Mouse (Mus musculus): ENCODE results near the gene Kif19a. TPM values are rescaled to one million over a fixed set of nuclear protein-coding genes. Genes with fewer than 3 reads are reported as not detected.
A peak's percentile ranks its signal among the peaks of the same experiment; 100 is the strongest.

Kif19a gene
- total RNA-seq, 2 experiments from 2014 or later, result 0.42 to 1.3 TPM

- no peak for DNase-seq
Observed at GRCm38 (mm10) chr11:114807686-114808427, 42.7 kb downstream of the Kif19a start.

- DNase-seq, result no peak
Observed at GRCm38 (mm10) chr11:114809371-114809770, 44.2 kb downstream of the Kif19a start.

GRCm38 (mm10) chr11:114810344-114810743 lies 45.2 kb downstream of the Kif19a start:
- no peak for DNase-seq

GRCm38 (mm10) chr11:114812731-114813240 lies 47.6 kb downstream of the Kif19a start:
- DNase-seq, result peak; percentile 84 to 96

- DNase-seq, result no peak
Observed at GRCm38 (mm10) chr11:114814873-114815592, 49.8 kb downstream of the Kif19a start.

- no peak for DNase-seq
Observed at GRCm38 (mm10) chr11:114816934-114817333, 51.7 kb downstream of the Kif19a start.

- peak; percentile 23 to 61 for DNase-seq
Observed at GRCm38 (mm10) chr11:114818185-114818584, 53.0 kb downstream of the Kif19a start.

GRCm38 (mm10) chr11:114819110-114819509 lies 53.9 kb downstream of the Kif19a start:
- no peak for DNase-seq

GRCm38 (mm10) chr11:114820444-114820843 lies 55.3 kb downstream of the Kif19a start:
- DNase-seq, result no peak

GRCm38 (mm10) chr11:114821325-114821724 lies 56.1 kb downstream of the Kif19a start:
- peak in 1 of 2 experiments; percentile 47 for DNase-seq

GRCm38 (mm10) chr11:114822727-114823126 lies 57.5 kb downstream of the Kif19a start:
- peak; percentile 38 to 57 for DNase-seq

GRCm38 (mm10) chr11:114823199-114823725 lies 58.1 kb downstream of the Kif19a start:
- no peak for DNase-seq

- peak in 1 of 2 experiments; percentile 47 for DNase-seq
Observed at GRCm38 (mm10) chr11:114826686-114827085, 61.5 kb downstream of the Kif19a start.

GRCm38 (mm10) chr11:114829499-114830432 lies 64.6 kb downstream of the Kif19a start:
- peak; percentile 52 to 70 for DNase-seq

- DNase-seq, result no peak
Observed at GRCm38 (mm10) chr11:114830433-114830773, 65.2 kb downstream of the Kif19a start.

- no peak for DNase-seq
Observed at GRCm38 (mm10) chr11:114833166-114833565, 68.0 kb downstream of the Kif19a start.

Other genes with a start within 250 kb of the Kif19a start
- gene Rpl38, start 96.9 kb upstream of the Kif19a start, total RNA-seq (2021), result 100 to 1,000 TPM; 681 to 698 TPM
- 1 to 10 TPM; 3.5 to 4.1 TPM for gene Ttyh2, start 90.0 kb upstream of the Kif19a start, total RNA-seq (2021)
- under 1 TPM in 1 of 2 experiments, not detected in 1; 0.46 TPM for gene Dnaic2, start 38.0 kb upstream of the Kif19a start, total RNA-seq (2021)
- not detected for gene Btbd17, start 30.6 kb downstream of the Kif19a start, total RNA-seq (2021)
- not detected for gene Gpr142, start 33.5 kb downstream of the Kif19a start, total RNA-seq (2021)
- 1 to 10 TPM; 5.1 to 7.5 TPM for gene Gprc5c, start 85.8 kb downstream of the Kif19a start, total RNA-seq (2021)
- gene Cd300a, start 124.7 kb downstream of the Kif19a start, total RNA-seq (2021), result under 1 TPM; 0.62 to 0.98 TPM
- gene Cd300lb, start 169.0 kb downstream of the Kif19a start, total RNA-seq (2021), result under 1 TPM; 0.23 to 0.40 TPM
- gene Cd300c, start 203.8 kb downstream of the Kif19a start, total RNA-seq (2021), result not detected
- gene Cd300ld, start 224.5 kb downstream of the Kif19a start, total RNA-seq (2021), result 1 to 10 TPM in 1 of 2 experiments, under 1 TPM in 1; 0.95 to 1.7 TPM
- 1 to 10 TPM; 1.4 TPM for gene Cd300c2, start 236.5 kb downstream of the Kif19a start, total RNA-seq (2021)

Data from heart, adult 18-20 months (tissue).